7 mouse cellular contexts compared by ENCODE assay signal in the genomic region with DNA sequence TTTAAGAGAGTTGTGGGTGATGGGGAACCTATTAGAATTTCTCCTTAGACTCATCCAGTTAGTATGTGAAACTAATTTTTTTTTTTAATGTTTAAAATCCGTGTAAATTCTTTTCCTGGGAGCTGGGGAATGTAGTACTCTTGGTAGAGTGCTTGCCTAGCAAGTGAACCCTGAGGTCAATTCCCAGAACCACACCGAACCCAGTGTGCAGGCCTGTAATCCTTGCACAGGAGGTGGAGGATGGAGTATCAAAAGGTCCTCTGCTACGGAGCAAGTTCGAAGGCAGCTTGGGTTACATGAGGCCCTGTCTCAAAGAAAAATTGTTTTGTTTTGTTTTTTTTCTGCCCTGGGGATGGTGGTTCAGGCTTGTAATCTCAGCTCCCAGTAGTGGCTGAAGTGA. TPM values are rescaled to one million over a fixed set of nuclear protein-coding genes. Genes with fewer than 3 reads are reported as not detected.
A peak's percentile ranks its signal among the peaks of the same experiment; 100 is the strongest.
DNase-seq lines count a peak whose midpoint lies in the region; ATAC-seq and TF ChIP-seq lines count a peak whose summit lies in the region.

No protein-coding gene starts in this region.

- H3K4me3 ChIP-seq in spleen, adult 2 months (ENCODE audit: extremely low read depth, insufficient read depth, insufficient read length) = peak overlapping the region; percentile 96
- peak overlapping the region; percentile 43 for H3K4me3 ChIP-seq in cortical plate, adult 2 months (ENCODE audit: insufficient read depth, low read length)
- H3K4me3 ChIP-seq in hindbrain, embryonic 15.5 days = peak overlapping the region; percentile 97
- peak overlapping the region; percentile 73 to 96 for H3K4me3 ChIP-seq in liver, embryonic 14.5 days (ENCODE audit: insufficient read depth in 1 of 2, low read depth in 2 of 2, low read length in 2 of 2)

- H3K4me2 ChIP-seq in hindbrain, embryonic 15.5 days = peak overlapping the region; percentile 95
- peak overlapping the region; percentile 84 for H3K4me2 ChIP-seq in liver, embryonic 14.5 days (ENCODE audit: low read depth)

- no peak overlapping the region for H3K27ac ChIP-seq in spleen, adult 2 months (ENCODE audit: insufficient read depth, low read length)
- H3K27ac ChIP-seq in cortical plate, adult 2 months (ENCODE audit: insufficient read depth, low read length) = no peak overlapping the region
- no peak overlapping the region for H3K27ac ChIP-seq in hindbrain, embryonic 15.5 days (replicated peaks)
- H3K27ac ChIP-seq in liver, embryonic 14.5 days = peak overlapping the region; percentile 84; the same call in 1 of the 2 replicates

- no peaks in the 10 kb centered on the region for H3K27me3 ChIP-seq in spleen, adult 2 months (ENCODE audit: control insufficient read depth, insufficient read depth, low read length)
- H3K27me3 ChIP-seq in hindbrain, embryonic 15.5 days = no peaks in the 10 kb centered on the region
- H3K27me3 ChIP-seq in liver, embryonic 14.5 days (ENCODE audit: control insufficient read depth, insufficient read depth, low read length) = no peaks in the 10 kb centered on the region

- H3K36me3 ChIP-seq in spleen, adult 2 months (ENCODE audit: control insufficient read depth, insufficient read depth, low read length) = peaks cover 3% of the 10 kb centered on the region
- no peaks in the 10 kb centered on the region for H3K36me3 ChIP-seq in hindbrain, embryonic 15.5 days
- H3K36me3 ChIP-seq in liver, embryonic 14.5 days (replicated peaks; ENCODE audit: control insufficient read depth, insufficient read depth, low read depth) = peaks cover 2% of the 10 kb centered on the region

- peak overlapping the region; percentile 94 for H3K9ac ChIP-seq in hindbrain, embryonic 15.5 days
- peak overlapping the region; percentile 94 for H3K9ac ChIP-seq in liver, embryonic 14.5 days (replicated peaks)

- H3K4me1 ChIP-seq in spleen, adult 2 months (ENCODE audit: control insufficient read depth, insufficient read depth, insufficient read length) = peaks cover 6% of the 10 kb centered on the region
- peaks cover 2% of the 10 kb centered on the region; the same call in 1 of the 2 replicates for H3K4me1 ChIP-seq in cortical plate, adult 2 months (ENCODE audit: control insufficient read depth, insufficient read depth, low read length)
- H3K4me1 ChIP-seq in hindbrain, embryonic 15.5 days (replicated peaks) = peaks cover 38% of the 10 kb centered on the region
- peaks cover 6 to 10% of the 10 kb centered on the region in 2 experiments; a peak in 3 of 4 replicates for H3K4me1 ChIP-seq in liver, embryonic 14.5 days (replicated peaks; ENCODE audit: control insufficient read depth in 2 of 2, insufficient read depth in 2 of 2, low read length in 1 of 2)

- ATAC-seq in hindbrain, embryonic 15.5 days (ENCODE audit: low FRiP score, low read depth) = no peak
- ATAC-seq in liver, embryonic 14.5 days (ENCODE audit: insufficient read depth) = no peak
- no peak for ATAC-seq in inflammation-experienced regulatory T-cells, adult 6 months

- no peak for DNase-seq in spleen, adult 2 months (ENCODE audit: low read depth in 1 of 2, low spot score in 2 of 2)
- no peak for DNase-seq in spleen, adult 18-20 months
- DNase-seq in liver, embryonic 14.5 days (ENCODE audit: low read depth in 3 of 3, low spot score in 3 of 3) = no peak
- DNase-seq in right cerebral cortex, adult 18-20 months = no peak

- WGBS in spleen, adult 2 months = 13% methylated on average over 4 of the region's 4 CpGs
- 3% methylated on average over 4 of the region's 4 CpGs for WGBS in hindbrain, embryonic 15.5 days
- WGBS in liver, embryonic 14.5 days (ENCODE audit: insufficient replicate concordance) = 7% methylated on average over 4 of the region's 4 CpGs

- H3K9me3 ChIP-seq in hindbrain, embryonic 15.5 days = no peaks in the 10 kb centered on the region
- no peaks in the 10 kb centered on the region for H3K9me3 ChIP-seq in liver, embryonic 14.5 days (ENCODE audit: control insufficient read depth, low read length)

- TF ChIP-seq EP300 in liver, embryonic 14.5 days (IDR thresholded peaks at IDR 0.05; ENCODE audit: low read depth) = no peak

- no peak for TF ChIP-seq CTCF in spleen, adult 2 months (IDR thresholded peaks at IDR 0.05; ENCODE audit: extremely low read depth, insufficient read depth, insufficient read length, insufficient replicate concordance)
- TF ChIP-seq CTCF in cortical plate, adult 2 months (IDR thresholded peaks at IDR 0.05; ENCODE audit: extremely low read depth, insufficient read depth, low read length) = no peak
- TF ChIP-seq CTCF in liver, embryonic 14.5 days (IDR thresholded peaks at IDR 0.05; ENCODE audit: low read depth) = no peak

- TF ChIP-seq POLR2A in spleen, adult 2 months (IDR thresholded peaks at IDR 0.05; ENCODE audit: low read depth, low read length) = no peak
- no peak for TF ChIP-seq POLR2A in cortical plate, adult 2 months (IDR thresholded peaks at IDR 0.05; ENCODE audit: extremely low read depth, insufficient read depth, low read length)

RNA-seq across cellular contexts. Expression of a gene that starts 1.3 kb away (rescaled TPM):
- 3.9 and 9.5 TPM in 2 replicates for polyA plus RNA-seq in spleen, adult 2 months (2012; rRNA removed)
- 40.6 and 42.1 TPM in 2 replicates for polyA plus RNA-seq in cortical plate, adult 2 months (2012; rRNA removed)
- 91.6 and 108 TPM in 2 replicates for polyA plus RNA-seq in hindbrain, embryonic 15.5 days (2015; fragmentation: Nextera tagmentation; extraction: Ambion mirVana)
- 7.1 and 25.1 TPM in 2 replicates for polyA plus RNA-seq in liver, embryonic 14.5 days (2012; rRNA removed)
- 63.1 and 68.3 TPM in 2 replicates for polyA plus RNA-seq in liver, embryonic 14.5 days (2014; fragmentation: Nextera tagmentation; extraction: Ambion mirVana)
- 100 to 1,000 TPM; 102 to 185 (median 183) TPM for polyA plus RNA-seq in inflammation-experienced regulatory T-cells, adult 6 months (2017; shearing (Covaris generic))

RNA-seq across cellular contexts. Expression of a gene that starts 1.4 kb away (rescaled TPM):
- polyA plus RNA-seq in spleen, adult 2 months (2012; rRNA removed) = 0.28 and 0.33 TPM in 2 replicates
- polyA plus RNA-seq in cortical plate, adult 2 months (2012; rRNA removed) = 0.40 and 0.70 TPM in 2 replicates
- polyA plus RNA-seq in hindbrain, embryonic 15.5 days (2015; fragmentation: Nextera tagmentation; extraction: Ambion mirVana) = 1.8 and 3.7 TPM in 2 replicates
- polyA plus RNA-seq in liver, embryonic 14.5 days (2012; rRNA removed) = 3.4 and 4.4 TPM in 2 replicates
- 10.9 and 11.5 TPM in 2 replicates for polyA plus RNA-seq in liver, embryonic 14.5 days (2014; fragmentation: Nextera tagmentation; extraction: Ambion mirVana)
- polyA plus RNA-seq in inflammation-experienced regulatory T-cells, adult 6 months (2017; shearing (Covaris generic)) = 10 to 100 TPM in 1 of 3 experiments, 1 to 10 TPM in 2; 1.4 to 10.4 (median 1.7) TPM

RNA-seq across cellular contexts. Expression of a gene that starts 58.3 kb away (rescaled TPM):
- polyA plus RNA-seq in spleen, adult 2 months (2012; rRNA removed) = 0.23 and 0.26 TPM in 2 replicates
- polyA plus RNA-seq in cortical plate, adult 2 months (2012; rRNA removed) = not detected in 2 replicates
- not detected in 2 replicates for polyA plus RNA-seq in hindbrain, embryonic 15.5 days (2015; fragmentation: Nextera tagmentation; extraction: Ambion mirVana)
- not detected in 2 replicates for polyA plus RNA-seq in liver, embryonic 14.5 days (2012; rRNA removed)
- polyA plus RNA-seq in liver, embryonic 14.5 days (2014; fragmentation: Nextera tagmentation; extraction: Ambion mirVana) = not detected in 2 replicates
- polyA plus RNA-seq in inflammation-experienced regulatory T-cells, adult 6 months (2017; shearing (Covaris generic)) = not detected

Comparison
In these comparisons a context has a peak if more than half of its experiments do, and no peak if none do; other contexts are left out.
1. H3K4me3 ChIP-seq: peak in every context shown above with its lines; median percentile 97 in hindbrain, embryonic 15.5 days; 96 in spleen, adult 2 months; 84 in liver, embryonic 14.5 days; 43 in cortical plate, adult 2 months.